Mouse (Mus musculus): ENCODE measurements at regions not wholly inside any gene's neighbourhood (a gene's known extent, or its start where the extent isn't known, plus 50 kb on each side); places are given as distances from the start of the nearest gene placed in this dataset.

GRCm38 (mm10) chr13:45239153-45239552, 150.4 kb upstream of the Mylip start:
- H3K4me2 ChIP-seq (ENCODE audit: insufficient read depth, low read depth, poor library complexity, severe bottlenecking) = no peak overlapping the region
- H3K36me3 ChIP-seq (replicated peaks in 1 of 2; ENCODE audit: control insufficient read depth in 1 of 2, insufficient read depth in 1 of 2, low read length in 1 of 2) = no peaks in the 10 kb centered on the region
- dilution Hi-C loops (cut with MboI; ENCODE audit: extremely low pct_ligation_motif_present, extremely low pct_unique_long_range_greater_than_20kb, low sequenced_read_pairs) (no loop called here), in situ Hi-C loops (cut with MboI; ENCODE audit: low pct_ligation_motif_present, low pct_unique_long_range_greater_than_20kb, low sequenced_read_pairs) (no loop called here)
- no peaks in the 10 kb centered on the region for H3K4me1 ChIP-seq (ENCODE audit: control insufficient read depth in 1 of 2, insufficient read depth in 2 of 2)
- H3K9ac ChIP-seq (ENCODE audit: insufficient read depth, low read depth) = no peak overlapping the region
- H3K9me3 ChIP-seq (replicated peaks; ENCODE audit: low read length) = no peaks in the 10 kb centered on the region
- peaks cover 2% of the 10 kb centered on the region for H3K27me3 ChIP-seq (replicated peaks)
- H3K4me3 ChIP-seq (replicated peaks in 1 of 3; ENCODE audit: low read depth in 2 of 3, low read length in 2 of 3, poor library complexity in 1 of 3) = no peak overlapping the region
- TF ChIP-seq SMC3 (IDR thresholded peaks at IDR 0.05; ENCODE audit: low read depth, low read length) = no peak
- no peak for TF ChIP-seq PAX5 (IDR thresholded peaks at IDR 0.05; ENCODE audit: low read length)
- TF ChIP-seq ZC3H11A (IDR thresholded peaks at IDR 0.05; ENCODE audit: low read depth, low read length) = no peak
- TF ChIP-seq CHD1 (IDR thresholded peaks at IDR 0.05; ENCODE audit: low read depth, low read length) = no peak
- no peak for TF ChIP-seq HCFC1 (IDR thresholded peaks at IDR 0.05; ENCODE audit: low read depth, low read length)
- no peak for TF ChIP-seq POLR2A (IDR thresholded peaks at IDR 0.05; ENCODE audit: low read depth, low read length)
- no peak for TF ChIP-seq JUN (IDR thresholded peaks at IDR 0.05; ENCODE audit: insufficient read depth, low read depth, low read length)
- no peak for TF ChIP-seq MAZ (IDR thresholded peaks at IDR 0.05; ENCODE audit: low read depth, low read length)
- TF ChIP-seq NRF1 (IDR thresholded peaks at IDR 0.05; ENCODE audit: low read depth, low read length) = no peak
- no peak for DNase-seq (ENCODE audit: extremely low read depth)
- H3K27ac ChIP-seq (ENCODE audit: insufficient read depth, low read depth) = no peak overlapping the region
- no peaks in the 10 kb centered on the region for H3K79me2 ChIP-seq (replicated peaks; ENCODE audit: control insufficient read depth, extremely low read depth, insufficient read depth, poor library complexity, severe bottlenecking)

GRCm38 (mm10) chr13:45240009-45240653, 149.4 kb upstream of the Mylip start:
- dilution Hi-C loops (cut with MboI; ENCODE audit: extremely low pct_ligation_motif_present, extremely low pct_unique_long_range_greater_than_20kb, low sequenced_read_pairs) (no loop called here), in situ Hi-C loops (cut with MboI; ENCODE audit: low pct_ligation_motif_present, low pct_unique_long_range_greater_than_20kb, low sequenced_read_pairs) (no loop called here)
- no peaks in the 10 kb centered on the region for H3K4me1 ChIP-seq (ENCODE audit: control insufficient read depth in 1 of 2, insufficient read depth in 2 of 2)
- no peak overlapping the region for H3K27ac ChIP-seq (ENCODE audit: insufficient read depth, low read depth)
- H3K9me3 ChIP-seq (replicated peaks; ENCODE audit: low read length) = no peaks in the 10 kb centered on the region
- TF ChIP-seq ZNF384 (IDR thresholded peaks at IDR 0.05; ENCODE audit: low read depth, low read length) (no peak), CTCF (conservative IDR thresholded peaks at IDR 0.05 in 1 of 2, IDR thresholded peaks at IDR 0.05 in 1 of 2; ENCODE audit: low read depth in 2 of 2, low read length in 2 of 2) (peak in 1 of 2 experiments; percentile 21; a peak in 1 of 4 replicates), UBTF (IDR thresholded peaks at IDR 0.05; ENCODE audit: low read depth, low read length) (no peak), NELFE (IDR thresholded peaks at IDR 0.05; ENCODE audit: low read depth, low read length) (no peak), TBP (conservative IDR thresholded peaks at IDR 0.05; ENCODE audit: low read depth, low read length) (no peak)
- H3K4me2 ChIP-seq (ENCODE audit: insufficient read depth, low read depth, poor library complexity, severe bottlenecking) = no peak overlapping the region
- no peaks in the 10 kb centered on the region for H3K36me3 ChIP-seq (replicated peaks in 1 of 2; ENCODE audit: control insufficient read depth in 1 of 2, insufficient read depth in 1 of 2, low read length in 1 of 2)
- H3K4me3 ChIP-seq (replicated peaks in 1 of 3; ENCODE audit: low read depth in 2 of 3, low read length in 2 of 3, poor library complexity in 1 of 3) = no peak overlapping the region
- peaks cover 2% of the 10 kb centered on the region for H3K27me3 ChIP-seq (replicated peaks)
- DNase-seq (ENCODE audit: extremely low read depth) = no peak
- no peak overlapping the region for H3K9ac ChIP-seq (ENCODE audit: insufficient read depth, low read depth)
- no peaks in the 10 kb centered on the region for H3K79me2 ChIP-seq (replicated peaks; ENCODE audit: control insufficient read depth, extremely low read depth, insufficient read depth, poor library complexity, severe bottlenecking)

- no peak for DNase-seq (ENCODE audit: extremely low read depth)
- no peaks in the 10 kb centered on the region for H3K27me3 ChIP-seq (replicated peaks)
- no peak overlapping the region for H3K27ac ChIP-seq (ENCODE audit: insufficient read depth, low read depth)
- no peak overlapping the region for H3K4me2 ChIP-seq (ENCODE audit: insufficient read depth, low read depth, poor library complexity, severe bottlenecking)
- H3K36me3 ChIP-seq (replicated peaks in 1 of 2; ENCODE audit: control insufficient read depth in 1 of 2, insufficient read depth in 1 of 2, low read length in 1 of 2) = no peaks in the 10 kb centered on the region
- no peaks in the 10 kb centered on the region for H3K79me2 ChIP-seq (replicated peaks; ENCODE audit: control insufficient read depth, extremely low read depth, insufficient read depth, poor library complexity, severe bottlenecking)
- H3K4me1 ChIP-seq (ENCODE audit: control insufficient read depth in 1 of 2, insufficient read depth in 2 of 2) = no peaks in the 10 kb centered on the region
- no peak overlapping the region for H3K9ac ChIP-seq (ENCODE audit: insufficient read depth, low read depth)
- in situ Hi-C loops (cut with MboI; ENCODE audit: low pct_ligation_motif_present, low pct_unique_long_range_greater_than_20kb, low sequenced_read_pairs) (no loop called here), dilution Hi-C loops (cut with MboI; ENCODE audit: extremely low pct_ligation_motif_present, extremely low pct_unique_long_range_greater_than_20kb, low sequenced_read_pairs) (no loop called here)
- no peaks in the 10 kb centered on the region for H3K9me3 ChIP-seq (replicated peaks; ENCODE audit: low read length)
- H3K4me3 ChIP-seq (replicated peaks in 1 of 3; ENCODE audit: low read depth in 2 of 3, low read length in 2 of 3, poor library complexity in 1 of 3) = no peak overlapping the region
- TF ChIP-seq MYC (IDR thresholded peaks at IDR 0.05; ENCODE audit: low read depth, low read length) (no peak), POLR2AphosphoS2 (IDR thresholded peaks at IDR 0.05; ENCODE audit: low read depth, low read length) (no peak), MAZ (IDR thresholded peaks at IDR 0.05; ENCODE audit: low read depth, low read length) (no peak)
These were observed 147.3 kb upstream of the Mylip start for GRCm38 (mm10) chr13:45242261-45242660.

Measured in CH12.LX (cell line).